Mouse (Mus musculus): ENCODE results near the gene Hoxa7.

- no peak for TF ChIP-seq CTCF (IDR thresholded peaks at IDR 0.05; ENCODE audit: insufficient read depth, low read depth, low read length)
- TF ChIP-seq POLR2A (IDR thresholded peaks at IDR 0.05; ENCODE audit: insufficient read depth, low read depth, low read length): no peak
Measured at GRCm38 (mm10) chr6:52247766-52248637, 26.3 kb upstream of the Hoxa7 start.
